Mouse (Mus musculus) midbrain, embryonic 13.5 days (tissue): ENCODE data around the gene Tbc1d22a. TPM values are rescaled to one million over a fixed set of nuclear protein-coding genes. Genes with fewer than 3 reads are reported as not detected.
"Not testable (repeated sequence)": the region's sequence is repeated elsewhere in the genome, so short reads cannot be mapped to it uniquely, and the experiment has no call there.

Source experiments
- ATAC-seq: fragments of 200-750 bp; cut with Nextera tagmentation; 2 replicates; pipeline ENCODE4 v1.8.0; 2017; ENCODE audit warnings: mild to moderate bottlenecking, moderate TSS enrichment, moderate library complexity
- H3K27ac ChIP-seq: fragments of 300-500 bp; sonication (generic); 2 replicates; pipeline ENCODE4 v1.5.1; 2015; ENCODE audit warnings: inconsistent platforms, mild to moderate bottlenecking, moderate library complexity
- H3K27me3 ChIP-seq: fragments of 300-500 bp; sonication (generic); 2 replicates; pipeline ENCODE4 v1.6.1; 2015; ENCODE audit warnings: mild to moderate bottlenecking, inconsistent platforms
- H3K36me3 ChIP-seq: fragments of 300-500 bp; sonication (generic); 2 replicates; pipeline ENCODE4 v1.6.1; 2015; ENCODE audit warnings: mild to moderate bottlenecking, inconsistent platforms
- H3K4me1 ChIP-seq: fragments of 300-500 bp; sonication (generic); replicated peaks from 2 replicates; pipeline ENCODE4 v1.6.1; 2015; ENCODE audit warnings: inconsistent platforms
- H3K4me2 ChIP-seq: fragments of 300-500 bp; sonication (generic); replicated peaks from 2 replicates; pipeline ENCODE4 v1.6.1; 2015; ENCODE audit warnings: moderate library complexity, mild to moderate bottlenecking, inconsistent platforms
- H3K4me3 ChIP-seq: fragments of 300-500 bp; sonication (generic); replicated peaks from 2 replicates; pipeline ENCODE4 v1.5.1; 2015; ENCODE audit warnings: mild to moderate bottlenecking, inconsistent platforms
- H3K9ac ChIP-seq: fragments of 300-500 bp; sonication (generic); replicated peaks from 2 replicates; pipeline ENCODE4 v1.6.1; 2015; ENCODE audit warnings: mild to moderate bottlenecking, inconsistent platforms
- H3K9me3 ChIP-seq: fragments of 300-500 bp; sonication (generic); 2 replicates; pipeline ENCODE4 v1.6.1; 2016; ENCODE audit warnings: mild to moderate bottlenecking, inconsistent platforms
- WGBS: fragments of 180-500 bp; shearing (Covaris S2); methylation state at CpG from one replicate; pipeline ENCODE4 v1.1.7; 2015; 5-methylcytosine and 5-hydroxymethylcytosine counted together
- polyA plus RNA-seq: library from polyadenylated mRNA; unstranded; fragments of >200 nt; fragmentation: Nextera tagmentation; extraction: Ambion mirVana; gene quantifications from 2 replicates; pipeline ENCODE4 v1.2.1, GENCODE M21; 2015

Gene Tbc1d22a
- polyA plus RNA-seq, 1 experiment from 2014 or later: 13.4 TPM

- not testable (repeated sequence) for H3K9me3 ChIP-seq, H3K27me3 ChIP-seq, H3K9ac ChIP-seq, H3K4me3 ChIP-seq, ATAC-seq, H3K4me2 ChIP-seq, H3K36me3 ChIP-seq, H3K27ac ChIP-seq
- peaks cover 27% of the 10 kb centered on the region for H3K4me1 ChIP-seq
- WGBS: 89% methylated on average over 9 of the region's 9 CpGs
Observed at GRCm38 (mm10) chr15:86216641-86217040, 2.4 kb downstream of the Tbc1d22a start.

GRCm38 (mm10) chr15:86219534-86220228, 5.4 kb downstream of the Tbc1d22a start:
- Histone ChIP-seq H3K4me1 (peaks cover 9% of the 10 kb centered on the region), H3K4me2 (no peak overlapping the region), H3K9me3 (no peaks in the 10 kb centered on the region), H3K9ac (peak overlapping the region; percentile 1; the same call in 1 of the 2 replicates), H3K27ac (no peak overlapping the region), H3K4me3 (no peak overlapping the region), H3K27me3 (no peaks in the 10 kb centered on the region), H3K36me3 (no peaks in the 10 kb centered on the region)
- WGBS: 81% methylated on average over 7 of the region's 7 CpGs
- ATAC-seq: no peak

GRCm38 (mm10) chr15:86220229-86220630, 6.0 kb downstream of the Tbc1d22a start:
- Histone ChIP-seq H3K4me3 (no peak overlapping the region), H3K4me2 (no peak overlapping the region), H3K27ac (no peak overlapping the region), H3K27me3 (no peaks in the 10 kb centered on the region), H3K9me3 (no peaks in the 10 kb centered on the region), H3K36me3 (no peaks in the 10 kb centered on the region), H3K9ac (no peak overlapping the region), H3K4me1 (peaks cover 3% of the 10 kb centered on the region)
- no peak for ATAC-seq
- WGBS: 85% methylated on average over 5 of the region's 5 CpGs

GRCm38 (mm10) chr15:86220715-86221114, 6.5 kb downstream of the Tbc1d22a start:
- Histone ChIP-seq H3K9me3 (no peaks in the 10 kb centered on the region), H3K4me2 (no peak overlapping the region), H3K27ac (no peak overlapping the region), H3K9ac (no peak overlapping the region), H3K4me1 (no peaks in the 10 kb centered on the region), H3K4me3 (no peak overlapping the region), H3K36me3 (no peaks in the 10 kb centered on the region), H3K27me3 (no peaks in the 10 kb centered on the region)
- WGBS: 89% methylated on average over 4 of the region's 4 CpGs
- ATAC-seq: no peak

GRCm38 (mm10) chr15:86221369-86221768, 7.1 kb downstream of the Tbc1d22a start:
- Histone ChIP-seq H3K9me3 (no peaks in the 10 kb centered on the region), H3K4me3 (no peak overlapping the region), H3K36me3 (no peaks in the 10 kb centered on the region), H3K27me3 (no peaks in the 10 kb centered on the region), H3K27ac (no peak overlapping the region), H3K4me2 (no peak overlapping the region), H3K9ac (no peak overlapping the region), H3K4me1 (no peaks in the 10 kb centered on the region)
- WGBS: 88% methylated on average over 4 of the region's 4 CpGs
- ATAC-seq: no peak

- not testable (repeated sequence) for H3K4me2 ChIP-seq, H3K4me3 ChIP-seq, H3K9me3 ChIP-seq, H3K36me3 ChIP-seq, H3K4me1 ChIP-seq, ATAC-seq, H3K27ac ChIP-seq, H3K9ac ChIP-seq, H3K27me3 ChIP-seq
- WGBS: 91% methylated on average over 11 of the region's 11 CpGs
Observed at GRCm38 (mm10) chr15:86221901-86222300, 7.6 kb downstream of the Tbc1d22a start.

- ATAC-seq: no peak
- WGBS: 94% methylated on average over 7 of the region's 7 CpGs
- Histone ChIP-seq H3K9ac (no peak overlapping the region), H3K4me3 (no peak overlapping the region), H3K4me2 (no peak overlapping the region), H3K27ac (no peak overlapping the region), H3K4me1 (peaks cover 9% of the 10 kb centered on the region), H3K9me3 (no peaks in the 10 kb centered on the region), H3K27me3 (no peaks in the 10 kb centered on the region), H3K36me3 (no peaks in the 10 kb centered on the region)
Observed at GRCm38 (mm10) chr15:86224972-86225551, 10.8 kb downstream of the Tbc1d22a start.

- Histone ChIP-seq H3K27me3 (no peaks in the 10 kb centered on the region), H3K27ac (no peak overlapping the region), H3K4me3 (no peak overlapping the region), H3K9ac (no peak overlapping the region), H3K36me3 (no peaks in the 10 kb centered on the region), H3K4me2 (no peak overlapping the region), H3K9me3 (no peaks in the 10 kb centered on the region), H3K4me1 (peaks cover 15% of the 10 kb centered on the region)
- 84% methylated on average over 5 of the region's 5 CpGs for WGBS
- ATAC-seq: no peak
Observed at GRCm38 (mm10) chr15:86226221-86226620, 12.0 kb downstream of the Tbc1d22a start.

GRCm38 (mm10) chr15:86226968-86227367, 12.7 kb downstream of the Tbc1d22a start:
- no peak for ATAC-seq
- Histone ChIP-seq H3K9me3 (no peaks in the 10 kb centered on the region), H3K4me1 (peaks cover 20% of the 10 kb centered on the region), H3K27me3 (no peaks in the 10 kb centered on the region), H3K27ac (no peak overlapping the region), H3K4me2 (no peak overlapping the region), H3K9ac (no peak overlapping the region), H3K36me3 (no peaks in the 10 kb centered on the region), H3K4me3 (no peak overlapping the region)
- WGBS: 79% methylated on average over 2 of the region's 2 CpGs

GRCm38 (mm10) chr15:86228186-86228585, 13.9 kb downstream of the Tbc1d22a start:
- Histone ChIP-seq H3K27ac (no peak overlapping the region), H3K27me3 (no peaks in the 10 kb centered on the region), H3K4me2 (no peak overlapping the region), H3K9me3 (no peaks in the 10 kb centered on the region), H3K9ac (no peak overlapping the region), H3K4me1 (peaks cover 23% of the 10 kb centered on the region), H3K36me3 (no peaks in the 10 kb centered on the region), H3K4me3 (no peak overlapping the region)
- 49% methylated on average over 3 of the region's 3 CpGs for WGBS
- ATAC-seq: no peak

- no peak overlapping the region for H3K4me3 ChIP-seq
- H3K27me3 ChIP-seq: no peaks in the 10 kb centered on the region
- peaks cover 23% of the 10 kb centered on the region for H3K4me1 ChIP-seq
- no peak for ATAC-seq
- H3K9me3 ChIP-seq: no peaks in the 10 kb centered on the region
- WGBS: 90% methylated on average over 8 of the region's 8 CpGs
- H3K27ac ChIP-seq: no peak overlapping the region
- H3K4me2 ChIP-seq: no peak overlapping the region
- H3K36me3 ChIP-seq: no peaks in the 10 kb centered on the region
- no peak overlapping the region for H3K9ac ChIP-seq
Observed at GRCm38 (mm10) chr15:86229088-86229487, 14.8 kb downstream of the Tbc1d22a start.

- no peak for ATAC-seq
- H3K4me3 ChIP-seq: no peak overlapping the region
- no peaks in the 10 kb centered on the region for H3K36me3 ChIP-seq
- 77% methylated on average over 11 of the region's 11 CpGs for WGBS
- no peaks in the 10 kb centered on the region for H3K27me3 ChIP-seq
- H3K4me1 ChIP-seq: peaks cover 23% of the 10 kb centered on the region
- no peak overlapping the region for H3K9ac ChIP-seq
- no peak overlapping the region for H3K4me2 ChIP-seq
- H3K27ac ChIP-seq: no peak overlapping the region
- no peaks in the 10 kb centered on the region for H3K9me3 ChIP-seq
Observed at GRCm38 (mm10) chr15:86229623-86230022, 15.4 kb downstream of the Tbc1d22a start.

- no peaks in the 10 kb centered on the region for H3K9me3 ChIP-seq
- peaks cover 11% of the 10 kb centered on the region; the same call in 1 of the 2 replicates for H3K36me3 ChIP-seq
- H3K4me1 ChIP-seq: peaks cover 23% of the 10 kb centered on the region
- WGBS: 97% methylated on average over 1 of the region's 1 CpGs
- no peaks in the 10 kb centered on the region for H3K27me3 ChIP-seq
- no peak overlapping the region for H3K27ac ChIP-seq
- ATAC-seq: no peak
- H3K9ac ChIP-seq: no peak overlapping the region
- no peak overlapping the region for H3K4me2 ChIP-seq
- no peak overlapping the region for H3K4me3 ChIP-seq
Observed at GRCm38 (mm10) chr15:86231170-86231569, 16.9 kb downstream of the Tbc1d22a start.
